Mouse (Mus musculus) spleen, embryonic (tissue): Measurements from ENCODE around the gene Rgs9.

Experiments used
- CTCF ChIA-PET: fragments of 350-600 bp; sonication (Branson Sonifier 250); formaldehyde crosslinking; loops from one replicate; lab custom pipeline; 2022; lab: Charles Lee

The Rgs9 gene

DNA sequence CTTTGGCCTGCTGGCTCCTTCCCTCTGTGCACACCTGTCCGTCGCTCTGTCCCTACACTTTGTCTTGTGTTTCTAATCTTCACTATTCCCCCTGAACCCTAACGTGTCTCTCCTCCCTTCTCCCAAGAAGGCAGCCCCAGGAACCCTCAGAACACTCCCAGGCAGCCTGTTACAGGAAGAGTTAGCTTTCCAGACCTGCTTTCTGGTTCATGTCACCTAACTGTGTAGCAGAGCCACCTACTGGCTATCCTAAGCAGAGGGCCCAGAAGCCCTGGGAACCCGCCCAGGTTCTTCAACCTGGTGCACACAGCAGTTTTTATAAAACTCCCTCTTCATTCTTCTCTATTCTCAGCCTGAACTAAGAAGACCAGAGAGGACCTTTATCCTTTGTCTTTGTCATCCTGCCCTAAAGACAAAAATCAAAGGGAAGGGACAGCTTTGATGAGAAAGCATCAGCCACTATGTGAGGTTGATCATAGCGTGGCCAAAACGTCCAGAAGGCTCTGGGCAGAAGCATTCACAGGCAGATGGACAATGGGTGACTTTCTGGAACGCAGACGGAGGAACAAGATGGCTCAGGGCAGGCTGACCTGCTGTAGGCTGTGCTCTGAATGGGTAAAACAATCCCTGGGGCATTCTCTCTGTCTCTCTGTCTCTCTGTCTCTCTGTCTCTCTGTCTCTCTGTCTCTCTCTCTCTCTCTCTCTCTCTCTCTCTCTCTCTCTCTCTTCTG lies 119.0 kb downstream of the Rgs9 start:
- CTCF ChIA-PET, result no interaction called here

DNA sequence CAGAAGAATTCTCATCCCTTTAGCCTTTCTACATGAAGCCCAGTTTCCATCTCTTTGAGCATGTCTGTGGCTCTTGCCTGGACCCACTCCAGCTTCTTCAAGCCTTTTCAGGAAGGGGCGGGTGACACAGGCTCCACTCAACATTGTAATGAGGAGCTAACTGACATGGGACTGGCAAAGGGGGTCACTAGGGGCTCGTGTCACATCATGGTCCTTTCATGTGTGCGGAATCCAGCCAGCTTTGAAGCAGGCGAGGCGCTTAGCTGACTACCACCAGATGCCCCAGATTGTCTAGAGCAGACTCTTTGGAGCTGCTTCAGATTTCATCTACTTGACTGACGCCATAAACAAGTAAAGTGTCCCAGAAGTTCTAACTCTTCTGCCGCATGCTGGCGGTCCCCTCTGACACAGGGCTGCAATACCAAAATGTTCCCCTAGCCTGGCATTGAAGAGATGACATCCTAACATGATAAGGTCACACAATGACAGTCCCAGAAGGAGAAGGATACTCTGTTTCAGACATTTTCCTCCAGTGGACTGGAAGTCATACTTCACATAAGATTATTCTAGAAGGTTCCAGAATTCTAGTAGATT lies 122.5 kb downstream of the Rgs9 start:
- CTCF ChIA-PET, result no interaction called here
